Mouse (Mus musculus): ENCODE measurements around the gene Bcl11a.

Gene Bcl11a

GRCm38 (mm10) chr11:24158026-24158425, 80.2 kb downstream of the Bcl11a start:
- no peak for DNase-seq (ENCODE audit: low spot score)

- no peak for DNase-seq (ENCODE audit: low spot score)
Measured at GRCm38 (mm10) chr11:24159656-24160055, 81.8 kb downstream of the Bcl11a start.

- DNase-seq (ENCODE audit: low spot score), result no peak
Measured at GRCm38 (mm10) chr11:24161458-24161857, 83.6 kb downstream of the Bcl11a start.

- no peak for DNase-seq (ENCODE audit: low spot score)
Measured at GRCm38 (mm10) chr11:24162056-24162455, 84.2 kb downstream of the Bcl11a start.

- DNase-seq (ENCODE audit: low spot score), result no peak
Measured at GRCm38 (mm10) chr11:24163072-24163471, 85.2 kb downstream of the Bcl11a start.

- DNase-seq (ENCODE audit: low spot score), result no peak
Measured at GRCm38 (mm10) chr11:24164065-24164464, 86.2 kb downstream of the Bcl11a start.

- DNase-seq (ENCODE audit: low spot score), result no peak
Measured at GRCm38 (mm10) chr11:24171675-24172285, 93.9 kb downstream of the Bcl11a start.

- no peak for DNase-seq (ENCODE audit: low spot score)
Measured at GRCm38 (mm10) chr11:24172585-24172984, 94.7 kb downstream of the Bcl11a start.

GRCm38 (mm10) chr11:24174161-24174792, 96.4 kb downstream of the Bcl11a start:
- no peak for DNase-seq (ENCODE audit: low spot score)

- no peak for DNase-seq (ENCODE audit: low spot score)
Measured at GRCm38 (mm10) chr11:24177458-24177857, 99.6 kb downstream of the Bcl11a start.

- DNase-seq (ENCODE audit: low spot score), result no peak
Measured at GRCm38 (mm10) chr11:24178823-24179476, 101.1 kb downstream of the Bcl11a start.

GRCm38 (mm10) chr11:24180040-24180439, 102.2 kb downstream of the Bcl11a start:
- no peak for DNase-seq (ENCODE audit: low spot score)

GRCm38 (mm10) chr11:24183501-24183900, 105.6 kb downstream of the Bcl11a start:
- DNase-seq (ENCODE audit: low spot score), result no peak

GRCm38 (mm10) chr11:24184932-24185331, 107.1 kb downstream of the Bcl11a start:
- DNase-seq (ENCODE audit: low spot score), result peak; percentile 19

GRCm38 (mm10) chr11:24190411-24190810, 112.6 kb downstream of the Bcl11a start:
- DNase-seq (ENCODE audit: low spot score), result no peak

GRCm38 (mm10) chr11:24196460-24197190, 118.8 kb downstream of the Bcl11a start:
- no peak for DNase-seq (ENCODE audit: low spot score)

GRCm38 (mm10) chr11:24197424-24197823, 119.6 kb downstream of the Bcl11a start:
- no peak for DNase-seq (ENCODE audit: low spot score)

- DNase-seq (ENCODE audit: low spot score), result no peak
Measured at GRCm38 (mm10) chr11:24199560-24199959, 121.7 kb downstream of the Bcl11a start.

GRCm38 (mm10) chr11:24200310-24200709, 122.5 kb downstream of the Bcl11a start:
- DNase-seq (ENCODE audit: low spot score), result peak; percentile 15

- DNase-seq (ENCODE audit: low spot score), result no peak
Measured at GRCm38 (mm10) chr11:24201223-24201622, 123.4 kb downstream of the Bcl11a start.

GRCm38 (mm10) chr11:24202641-24203361, 124.9 kb downstream of the Bcl11a start:
- no peak for DNase-seq (ENCODE audit: low spot score)

GRCm38 (mm10) chr11:24203489-24203888, 125.6 kb downstream of the Bcl11a start:
- no peak for DNase-seq (ENCODE audit: low spot score)
